Mouse (Mus musculus) midbrain, embryonic 10.5 days (tissue): Measurements from ENCODE around the gene Arl8a. TPM values are rescaled to one million over a fixed set of nuclear protein-coding genes. Genes with fewer than 3 reads are reported as not detected.

Source experiments
- DNase-seq: peaks from one replicate; pipeline ENCODE4 v3.0.0-alpha.2; 2017; ENCODE audit warnings: low spot score
- H3K27ac ChIP-seq: fragments of 300-500 bp; sonication (generic); replicated peaks from 2 replicates; pipeline ENCODE4 v1.5.1; 2016; ENCODE audit warnings: mild to moderate bottlenecking
- H3K27me3 ChIP-seq: fragments of 300-500 bp; sonication (generic); 2 replicates; pipeline ENCODE4 v1.6.1; 2016; ENCODE audit warnings: low read depth, mild to moderate bottlenecking; ENCODE audit not compliant: poor library complexity, severe bottlenecking
- H3K36me3 ChIP-seq: fragments of 300-500 bp; sonication (generic); 2 replicates; pipeline ENCODE4 v1.6.1; 2016; ENCODE audit warnings: mild to moderate bottlenecking, moderate library complexity
- H3K4me1 ChIP-seq: fragments of 300-500 bp; sonication (generic); 2 replicates; pipeline ENCODE4 v1.6.1; 2016
- H3K4me3 ChIP-seq: fragments of 300-500 bp; sonication (generic); 2 replicates; pipeline ENCODE4 v1.5.1; 2016; ENCODE audit warnings: mild to moderate bottlenecking, moderate library complexity
- H3K9me3 ChIP-seq: fragments of 300-500 bp; sonication (generic); replicated peaks from 2 replicates; pipeline ENCODE4 v1.6.1; 2016; ENCODE audit warnings: mild to moderate bottlenecking
- WGBS: fragments of 180-500 bp; shearing (Covaris S2); methylation state at CpG from one replicate; pipeline ENCODE4 v1.1.7; 2016; 5-methylcytosine and 5-hydroxymethylcytosine counted together
- polyA plus RNA-seq: library from polyadenylated mRNA; unstranded; fragments of >200 nt; fragmentation: Nextera tagmentation; extraction: Ambion mirVana; gene quantifications from 2 replicates; pipeline ENCODE4 v1.2.1, GENCODE M21; 2016

Gene Arl8a
- polyA plus RNA-seq, 1 experiment from 2014 or later, result 46.5 TPM

- H3K9me3 ChIP-seq, result no peaks in the 10 kb centered on the region
- peaks cover 29% of the 10 kb centered on the region for H3K4me1 ChIP-seq
- H3K4me3 ChIP-seq, result no peak overlapping the region
- H3K27ac ChIP-seq, result peak overlapping the region; percentile 2; the same call in 1 of the 2 replicates
- WGBS, result 75% methylated on average over 4 of the region's 4 CpGs
- peaks cover 36% of the 10 kb centered on the region for H3K27me3 ChIP-seq
- no peaks in the 10 kb centered on the region for H3K36me3 ChIP-seq
- DNase-seq, result no peak
Measured at GRCm38 (mm10) chr1:135126443-135127027, 20.1 kb upstream of the Arl8a start.

DNA sequence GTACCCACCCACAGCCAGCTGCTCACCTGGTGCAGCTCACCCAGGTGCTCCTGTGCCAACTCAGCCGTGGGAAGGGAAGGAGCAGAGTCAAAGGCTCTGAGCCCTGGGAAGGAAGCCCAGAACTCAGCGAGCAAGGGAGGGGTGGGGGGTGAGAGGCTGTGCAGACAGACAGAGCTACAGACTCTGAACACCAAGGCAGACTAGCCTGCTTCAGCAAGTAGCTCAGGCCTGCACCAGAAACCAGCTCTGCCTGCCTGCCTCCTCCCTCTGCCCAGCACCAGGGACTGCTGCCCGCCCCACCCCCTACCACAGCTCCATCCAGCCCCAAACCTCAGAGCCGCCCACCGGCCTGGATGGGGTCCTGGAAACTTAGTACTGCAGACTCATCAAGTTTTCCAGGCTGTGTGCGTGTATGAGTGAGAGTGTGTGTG, 18.6 kb upstream of the Arl8a start:
- DNase-seq, result no peak
- WGBS, result 52% methylated on average over 6 of the region's 6 CpGs
- H3K4me1 ChIP-seq, result peaks cover 36% of the 10 kb centered on the region
- H3K36me3 ChIP-seq, result no peaks in the 10 kb centered on the region
- H3K4me3 ChIP-seq, result no peak overlapping the region
- H3K27ac ChIP-seq, result no peak overlapping the region; the same call in 1 of the 2 replicates
- no peaks in the 10 kb centered on the region for H3K9me3 ChIP-seq
- H3K27me3 ChIP-seq, result peaks cover 40% of the 10 kb centered on the region

DNA sequence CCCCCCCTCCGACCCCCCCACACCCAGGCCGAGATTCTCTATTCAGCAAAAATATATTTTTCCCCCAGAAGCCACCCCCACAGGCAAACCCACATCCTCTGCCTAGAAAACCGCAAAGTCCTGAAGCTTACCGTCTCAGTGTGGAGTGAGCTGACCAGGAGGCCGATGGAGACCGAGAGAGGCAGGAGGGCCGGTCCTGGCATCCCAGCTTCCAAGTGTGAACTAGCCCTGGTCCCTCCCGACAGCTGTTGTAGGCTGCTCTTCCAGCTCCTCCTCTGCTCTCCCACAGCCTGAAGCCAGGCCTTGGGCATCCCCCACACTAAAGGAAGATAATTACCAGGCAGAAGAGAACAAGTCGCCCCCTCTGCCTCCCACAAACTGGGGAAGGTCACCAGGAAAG, 17.6 kb upstream of the Arl8a start:
- no peak for DNase-seq
- Histone ChIP-seq H3K27me3 (peaks cover 40% of the 10 kb centered on the region), H3K9me3 (no peaks in the 10 kb centered on the region), H3K4me1 (peaks cover 37% of the 10 kb centered on the region), H3K36me3 (no peaks in the 10 kb centered on the region), H3K4me3 (no peak overlapping the region), H3K27ac (0 out of 2 replicates have a peak overlapping the region, but pooled peaks have one; percentile 23)
- 19% methylated on average over 9 of the region's 9 CpGs for WGBS

- peaks cover 37% of the 10 kb centered on the region for H3K4me1 ChIP-seq
- 57% methylated on average over 9 of the region's 9 CpGs for WGBS
- H3K27ac ChIP-seq, result 0 out of 2 replicates have a peak overlapping the region, but pooled peaks have one; percentile 23
- H3K9me3 ChIP-seq, result no peaks in the 10 kb centered on the region
- H3K27me3 ChIP-seq, result peaks cover 40% of the 10 kb centered on the region
- no peak for DNase-seq
- H3K36me3 ChIP-seq, result no peaks in the 10 kb centered on the region
- no peak overlapping the region for H3K4me3 ChIP-seq
Measured at GRCm38 (mm10) chr1:135129543-135130183, 17.0 kb upstream of the Arl8a start.

DNA sequence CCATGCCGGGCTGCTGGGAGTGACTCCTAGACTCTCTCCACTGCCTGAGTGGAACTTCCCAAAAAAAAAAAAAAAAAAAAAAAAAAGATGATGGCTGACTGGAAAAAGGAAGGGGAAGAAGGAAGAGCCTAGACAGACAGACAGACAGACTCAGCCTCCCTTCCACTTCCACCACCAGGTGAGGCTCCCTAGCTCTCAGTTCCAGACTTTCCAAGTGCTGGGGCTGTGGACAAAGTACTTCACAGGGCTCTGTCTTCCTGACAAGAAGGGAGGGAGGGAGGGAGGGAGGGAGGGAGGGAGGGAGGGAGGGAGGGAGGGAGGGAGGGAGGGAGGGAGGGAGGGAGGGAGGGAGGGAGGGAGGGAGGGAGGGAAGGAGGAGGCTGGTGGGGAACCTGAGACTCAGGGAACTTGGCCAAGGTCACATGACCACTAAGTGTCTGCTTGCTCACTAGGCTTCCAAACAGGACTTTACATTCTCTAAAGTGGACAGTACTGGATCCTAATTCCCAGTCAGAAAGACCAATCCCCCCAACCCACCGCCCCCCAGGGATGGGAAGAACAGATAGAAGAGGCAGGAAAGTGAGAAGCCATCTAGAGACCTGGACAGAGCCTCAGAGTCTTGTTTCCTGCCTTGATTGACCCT, 16.1 kb upstream of the Arl8a start:
- H3K36me3 ChIP-seq, result no peaks in the 10 kb centered on the region
- WGBS, result 72% methylated on average over 2 of the region's 2 CpGs
- DNase-seq, result no peak
- no peaks in the 10 kb centered on the region for H3K9me3 ChIP-seq
- peaks cover 37% of the 10 kb centered on the region for H3K4me1 ChIP-seq
- H3K27ac ChIP-seq, result no peak overlapping the region
- H3K27me3 ChIP-seq, result peaks cover 40% of the 10 kb centered on the region
- H3K4me3 ChIP-seq, result no peak overlapping the region

DNA sequence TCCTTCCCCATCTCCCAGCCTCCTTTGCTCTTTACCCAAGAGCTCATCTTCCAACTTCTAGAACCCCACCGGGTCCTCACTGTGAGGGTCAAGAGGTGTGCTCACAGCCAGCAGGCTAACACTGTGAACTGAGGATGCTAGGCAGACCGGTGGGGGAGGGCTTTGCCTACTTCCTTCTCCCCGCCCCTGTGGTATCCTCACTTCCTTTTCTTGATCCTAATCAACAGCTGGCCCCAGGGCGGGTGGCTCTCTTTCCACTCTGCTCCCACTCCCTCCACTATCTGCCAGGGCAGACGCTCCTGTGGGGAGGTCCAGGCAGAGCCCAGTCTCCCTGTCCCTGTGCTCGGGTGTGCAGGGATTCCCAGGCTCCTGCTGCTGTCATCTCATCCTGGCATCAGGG, 15.6 kb upstream of the Arl8a start:
- H3K36me3 ChIP-seq, result no peaks in the 10 kb centered on the region
- H3K27ac ChIP-seq, result peak overlapping the region; percentile 6; the same call in 1 of the 2 replicates
- H3K4me3 ChIP-seq, result no peak overlapping the region
- H3K27me3 ChIP-seq, result peaks cover 40% of the 10 kb centered on the region
- no peak for DNase-seq
- 45% methylated on average over 6 of the region's 6 CpGs for WGBS
- H3K4me1 ChIP-seq, result peaks cover 37% of the 10 kb centered on the region
- no peaks in the 10 kb centered on the region for H3K9me3 ChIP-seq

DNA sequence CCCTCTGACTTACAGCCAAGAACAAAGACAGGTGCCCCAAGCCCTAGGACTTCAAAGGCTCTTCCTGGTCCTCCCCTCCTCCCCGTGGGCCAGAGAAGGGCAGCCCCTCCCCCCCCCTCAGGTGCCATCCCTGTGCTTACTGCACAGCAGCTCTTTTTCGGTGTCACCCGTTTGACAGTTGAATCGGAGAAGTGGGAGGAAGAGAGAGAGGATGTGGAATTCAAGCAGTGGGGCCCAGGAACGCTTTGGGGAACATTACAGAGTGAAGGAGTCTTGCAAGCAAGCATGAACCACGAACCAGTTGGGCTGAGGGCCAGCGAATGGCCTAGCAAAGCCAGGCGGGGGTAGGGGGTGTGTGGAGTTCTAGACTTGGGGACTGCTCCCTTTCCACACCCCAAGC, 15.1 kb upstream of the Arl8a start:
- no peak for DNase-seq
- H3K36me3 ChIP-seq, result no peaks in the 10 kb centered on the region
- H3K27ac ChIP-seq, result peak overlapping the region; percentile 6; the same call in 1 of the 2 replicates
- H3K9me3 ChIP-seq, result no peaks in the 10 kb centered on the region
- H3K4me3 ChIP-seq, result no peak overlapping the region
- peaks cover 40% of the 10 kb centered on the region for H3K27me3 ChIP-seq
- peaks cover 37% of the 10 kb centered on the region for H3K4me1 ChIP-seq
- 74% methylated on average over 8 of the region's 8 CpGs for WGBS

- no peak for DNase-seq
- 44% methylated on average over 10 of the region's 10 CpGs for WGBS
- H3K9me3 ChIP-seq, result no peaks in the 10 kb centered on the region
- H3K4me3 ChIP-seq, result no peak within 1 kb of the TSS
- no peaks in the 10 kb centered on the region for H3K36me3 ChIP-seq
- peak within 1 kb of the TSS; percentile 6; the same call in 1 of the 2 replicates for H3K27ac ChIP-seq
- H3K27me3 ChIP-seq, result peaks cover 36% of the 10 kb centered on the region
- peaks cover 32% of the 10 kb centered on the region for H3K4me1 ChIP-seq
Measured at GRCm38 (mm10) chr1:135132473-135132872, 14.2 kb upstream of the Arl8a start, which contains the start of gene Ptpn7. Gene Ptpn7, plus strand, starts transcription at chr1:135132700.

DNA sequence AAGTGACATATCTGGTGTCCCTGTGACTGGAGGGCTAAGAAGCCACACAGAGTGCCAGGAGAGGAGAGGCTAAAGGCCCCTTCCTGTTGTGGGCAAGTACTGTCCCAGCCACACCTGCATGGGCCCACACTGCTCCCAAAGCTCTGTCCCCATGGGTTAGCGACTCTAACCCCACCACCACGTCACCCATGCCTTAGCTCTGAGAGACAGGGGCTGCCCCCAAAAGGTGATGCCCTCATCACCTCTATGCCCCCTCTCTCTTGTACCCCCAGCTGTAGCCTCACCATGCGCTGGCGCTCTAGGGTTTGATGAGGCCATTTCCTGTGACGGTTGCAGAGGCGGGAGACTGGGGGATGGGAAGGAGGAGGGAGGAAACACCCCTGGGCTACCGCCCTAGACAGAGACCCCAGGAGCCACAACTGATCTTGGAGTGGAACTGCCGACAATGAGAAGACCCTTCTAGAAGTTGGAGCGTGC, 13.7 kb upstream of the Arl8a start:
- 82% methylated on average over 9 of the region's 9 CpGs for WGBS
- H3K27me3 ChIP-seq, result peaks cover 31% of the 10 kb centered on the region
- no peak for DNase-seq
- H3K4me1 ChIP-seq, result peaks cover 30% of the 10 kb centered on the region
- H3K36me3 ChIP-seq, result no peaks in the 10 kb centered on the region
- no peak overlapping the region for H3K4me3 ChIP-seq
- H3K27ac ChIP-seq, result no peak overlapping the region; the same call in 1 of the 2 replicates
- H3K9me3 ChIP-seq, result no peaks in the 10 kb centered on the region

GRCm38 (mm10) chr1:135133678-135134435, 12.8 kb upstream of the Arl8a start:
- Histone ChIP-seq H3K9me3 (no peaks in the 10 kb centered on the region), H3K36me3 (no peaks in the 10 kb centered on the region), H3K4me3 (no peak overlapping the region), H3K27me3 (peaks cover 22% of the 10 kb centered on the region), H3K27ac (no peak overlapping the region), H3K4me1 (peaks cover 23% of the 10 kb centered on the region)
- WGBS, result 81% methylated on average over 10 of the region's 10 CpGs
- no peak for DNase-seq

DNA sequence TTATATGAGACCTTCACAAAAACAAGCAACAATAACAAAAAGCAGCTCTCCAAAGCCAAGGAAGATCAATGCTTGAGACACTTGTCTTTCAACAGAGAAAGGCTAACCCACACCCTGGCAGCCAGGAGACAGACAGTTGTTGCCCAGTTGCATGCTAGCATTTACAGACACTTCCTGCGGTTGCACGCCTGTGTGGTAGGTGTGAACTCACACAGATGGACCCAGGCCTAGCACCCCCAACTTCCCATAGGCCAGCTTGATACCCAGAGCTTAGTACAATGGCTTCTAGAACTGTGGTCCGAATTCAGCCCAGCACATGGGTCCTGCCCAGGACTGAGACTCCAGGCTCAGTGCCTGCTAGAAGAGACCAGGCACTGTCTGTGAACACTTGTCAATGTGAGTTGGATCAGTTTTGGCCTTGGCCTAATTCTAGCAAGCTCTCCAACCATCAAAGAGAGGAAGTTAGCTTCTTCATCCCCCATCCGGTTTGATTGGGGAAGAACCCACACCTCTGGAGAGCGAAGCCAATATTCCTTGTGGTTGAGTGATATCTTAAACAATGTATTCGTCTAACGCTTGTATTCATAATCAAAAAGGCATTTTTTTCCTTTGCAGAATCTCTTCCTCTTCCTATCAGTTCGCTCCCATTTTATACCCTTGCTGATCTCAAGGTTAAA, 11.4 kb upstream of the Arl8a start:
- H3K4me3 ChIP-seq, result no peak overlapping the region
- H3K27ac ChIP-seq, result no peak overlapping the region
- H3K36me3 ChIP-seq, result no peaks in the 10 kb centered on the region
- H3K27me3 ChIP-seq, result peaks cover 8% of the 10 kb centered on the region; the same call in 1 of the 2 replicates
- no peaks in the 10 kb centered on the region for H3K9me3 ChIP-seq
- no peak for DNase-seq
- H3K4me1 ChIP-seq, result peaks cover 13% of the 10 kb centered on the region; the same call in 1 of the 2 replicates
- WGBS, result 89% methylated on average over 8 of the region's 8 CpGs

- WGBS, result 16% methylated on average over 1 of the region's 1 CpGs
- Histone ChIP-seq H3K27me3 (0 out of 2 replicates have a peak, but pooled peaks cover 5% of the 10 kb centered on the region), H3K36me3 (no peaks in the 10 kb centered on the region), H3K4me1 (peaks cover 8% of the 10 kb centered on the region; the same call in 1 of the 2 replicates), H3K27ac (no peak overlapping the region), H3K9me3 (no peaks in the 10 kb centered on the region), H3K4me3 (no peak overlapping the region)
- peak; percentile 84 for DNase-seq
Measured at GRCm38 (mm10) chr1:135136500-135136899, 10.1 kb upstream of the Arl8a start.
